Mouse (Mus musculus): ENCODE measurements around the gene Gpr143. TPM values are rescaled to one million over a fixed set of nuclear protein-coding genes. Genes with fewer than 3 reads are reported as not detected.

Gene Gpr143
- total RNA-seq, 2 experiments from 2014 or later = not detected

GRCm38 (mm10) chrX:152855076-152855772 lies 73.5 kb downstream of the Gpr143 start:
- intact Hi-C loops (cut with DNase I) = no loop called here
- no peak for DNase-seq

Other genes with a start within 250 kb of the Gpr143 start
- not detected for gene Cldn34a, start 218.6 kb upstream of the Gpr143 start, total RNA-seq (2021)
- 1 to 10 TPM; 1.0 to 1.8 TPM for gene Shroom2, start 12.5 kb upstream of the Gpr143 start, total RNA-seq (2021)
- not detected for gene Usp51, start 224.5 kb downstream of the Gpr143 start, total RNA-seq (2021)

Data from gastrocnemius, postnatal 36 days (tissue).